Mouse (Mus musculus): ENCODE measurements around the gene Tnfrsf23. TPM values are rescaled to one million over a fixed set of nuclear protein-coding genes. Genes with fewer than 3 reads are reported as not detected.
"Not testable (repeated sequence)": the region's sequence is repeated elsewhere in the genome, so short reads cannot be mapped to it uniquely, and the experiment has no call there.

Gene Tnfrsf23
- total RNA-seq (2022) = 1 to 10 TPM; 1.3 to 2.7 (median 2.0) TPM

DNA sequence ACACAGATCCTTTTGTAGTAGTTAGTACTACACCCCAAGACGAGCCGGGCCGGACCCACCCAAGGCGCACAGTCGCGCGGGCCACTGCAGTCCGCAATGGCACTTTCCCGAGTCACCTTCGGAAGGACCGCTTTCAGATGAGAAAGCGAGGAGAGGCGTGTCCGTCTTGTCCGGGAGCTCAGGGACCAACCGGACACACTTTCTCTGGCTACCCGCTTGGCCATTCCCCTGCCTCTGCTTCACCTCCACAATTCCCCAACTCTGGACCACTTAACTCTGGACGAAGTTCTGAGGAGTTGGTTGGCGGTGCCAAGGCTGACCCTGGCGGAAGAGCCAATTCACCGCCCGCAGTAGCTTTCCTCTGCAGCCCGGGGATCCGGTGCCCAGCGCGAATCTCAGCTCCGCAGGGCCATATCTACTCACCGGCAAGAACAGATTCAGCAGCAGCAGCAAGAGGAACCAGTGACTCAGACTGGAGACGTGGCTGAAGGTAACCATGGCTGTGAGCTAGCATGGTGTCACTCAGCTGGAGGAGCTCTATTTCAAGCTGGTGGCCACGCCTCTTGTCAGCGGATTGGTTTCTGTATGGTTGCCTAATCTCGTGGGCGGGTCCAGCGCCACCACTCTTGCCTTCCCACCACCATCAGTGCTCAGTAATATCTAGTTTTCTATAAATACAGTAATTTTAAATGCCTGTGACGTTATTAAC, at the start of gene Tnfrsf23:
Tnfrsf23 (minus strand) TSS at position 514 of the 709 bp plus-strand sequence.
- peak; percentile 59 to 69 for DNase-seq (ENCODE audit: low spot score in 2 of 2)

GRCm38 (mm10) chr7:143733746-143734145, 48.1 kb upstream of the Tnfrsf23 start:
- no peak for DNase-seq (ENCODE audit: low spot score in 2 of 2)

DNA sequence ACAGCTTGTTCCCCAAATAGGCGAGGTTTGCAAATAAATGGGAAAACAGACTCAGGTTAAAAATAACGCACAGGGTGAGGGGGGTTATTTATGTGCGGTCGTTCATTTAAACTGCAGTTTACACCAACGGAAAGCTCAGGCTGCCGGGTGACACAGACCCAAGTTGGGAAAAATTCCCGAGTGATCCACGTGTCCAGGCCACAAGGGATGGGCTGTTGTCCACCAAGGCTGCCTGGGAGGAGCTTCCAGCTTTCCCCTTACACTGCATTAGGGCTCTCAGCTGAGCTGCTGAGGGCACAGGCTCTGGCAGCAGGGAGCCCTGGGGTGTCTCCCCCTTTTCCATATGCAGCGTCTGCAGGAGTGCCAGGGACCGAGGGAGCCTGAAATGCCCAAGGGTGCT, 44.2 kb upstream of the Tnfrsf23 start:
- DNase-seq (ENCODE audit: low spot score in 2 of 2) = no peak

GRCm38 (mm10) chr7:143726396-143726795, 40.7 kb upstream of the Tnfrsf23 start:
- DNase-seq (ENCODE audit: low spot score in 2 of 2) = no peak

GRCm38 (mm10) chr7:143723841-143724240, 38.2 kb upstream of the Tnfrsf23 start:
- no peak for DNase-seq (ENCODE audit: low spot score in 2 of 2)

GRCm38 (mm10) chr7:143722646-143723045, 37.0 kb upstream of the Tnfrsf23 start:
- peak; percentile 34 to 44 for DNase-seq (ENCODE audit: low spot score in 2 of 2)

DNA sequence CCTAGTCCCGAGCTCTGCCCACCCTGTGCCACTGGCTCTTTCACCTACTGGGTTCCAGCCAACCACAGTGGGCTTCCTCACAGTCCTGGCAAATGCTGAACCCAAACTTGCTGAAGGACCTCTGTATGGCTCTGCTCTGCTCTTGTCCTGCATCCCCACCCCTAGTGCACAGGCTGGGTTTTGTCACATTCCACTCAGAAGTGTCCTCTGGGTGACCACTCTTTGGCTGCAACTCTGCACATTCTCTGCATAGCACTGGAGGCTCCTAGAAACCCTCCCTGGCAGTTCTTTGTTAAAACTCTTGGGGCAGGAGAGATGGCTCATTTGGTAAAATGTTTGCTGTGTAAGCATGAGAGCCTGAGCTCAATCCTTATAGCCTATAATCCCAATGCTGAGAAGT, 32.1 kb upstream of the Tnfrsf23 start:
- no peak for DNase-seq (ENCODE audit: low spot score in 2 of 2)

GRCm38 (mm10) chr7:143713421-143713820, 27.7 kb upstream of the Tnfrsf23 start:
- no peak for DNase-seq (ENCODE audit: low spot score in 2 of 2)

DNA sequence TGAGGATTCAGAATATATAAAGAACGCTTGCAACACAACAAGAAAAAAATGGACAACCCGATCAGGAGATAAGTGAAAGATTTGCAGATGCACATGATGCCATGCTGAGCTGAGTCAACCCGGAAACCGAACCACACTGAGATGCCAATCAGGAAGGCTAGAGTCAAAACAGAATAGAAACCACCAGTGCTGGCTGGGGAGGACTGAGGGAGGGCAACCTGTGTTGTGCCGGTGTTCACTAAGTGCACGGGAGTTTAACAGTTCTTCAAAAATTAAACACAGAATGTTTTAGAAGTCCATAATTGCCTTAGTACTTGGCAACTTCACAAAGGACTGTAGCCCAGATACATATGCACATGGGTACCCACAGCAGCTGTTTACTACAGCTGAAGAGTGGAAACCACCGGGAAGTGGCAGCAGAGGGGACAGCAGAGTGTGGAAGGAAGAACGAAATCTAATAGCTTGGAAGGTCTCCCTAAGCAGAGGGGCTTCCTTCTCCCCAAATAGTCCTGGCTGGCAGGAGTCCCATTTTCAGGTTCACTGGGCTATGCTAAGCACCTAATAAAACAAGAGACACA, 27.2 kb upstream of the Tnfrsf23 start:
- no peak for DNase-seq (ENCODE audit: low spot score in 2 of 2)

DNA sequence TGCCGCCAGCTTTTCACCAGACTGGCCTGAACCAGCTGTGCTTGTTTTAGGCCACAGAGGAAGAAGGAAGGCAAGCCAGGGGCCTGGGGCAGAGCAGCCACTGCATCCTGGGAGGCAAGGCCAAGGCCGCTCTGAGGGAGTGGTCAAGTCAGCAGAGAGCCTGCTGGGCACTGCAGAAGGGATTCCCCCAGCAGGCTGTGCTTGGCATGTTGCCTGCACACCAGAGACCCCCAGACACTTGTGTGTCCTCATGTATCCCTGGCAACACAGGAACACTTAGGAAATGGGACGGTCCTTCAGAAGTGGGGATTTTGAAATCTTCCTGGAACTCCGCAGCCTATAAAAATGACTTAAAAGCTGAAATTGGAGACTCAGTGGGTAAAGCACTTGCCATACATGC, 26.4 kb upstream of the Tnfrsf23 start:
- no peak for DNase-seq (ENCODE audit: low spot score in 2 of 2)

DNA sequence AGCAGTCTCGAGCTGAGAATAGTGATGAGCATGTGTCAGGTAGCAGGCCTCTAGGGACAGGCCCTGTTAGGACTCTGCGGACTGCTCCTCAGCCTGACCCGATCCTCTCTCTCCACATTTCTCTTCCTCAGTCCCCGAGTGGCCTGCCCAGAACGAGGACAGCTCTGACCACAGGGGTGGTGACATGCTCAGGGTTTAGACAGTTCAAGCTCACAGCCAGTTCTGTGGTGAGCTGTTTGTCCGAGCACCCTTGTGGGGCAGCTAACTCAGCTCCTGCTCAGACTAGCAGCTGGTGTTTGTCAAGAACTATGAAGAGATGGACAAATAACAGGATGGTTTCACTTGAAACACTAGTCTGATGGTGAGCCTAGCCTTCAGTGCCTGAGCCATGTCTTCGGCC, 25.7 kb upstream of the Tnfrsf23 start:
- no peak for DNase-seq (ENCODE audit: low spot score in 2 of 2)

DNA sequence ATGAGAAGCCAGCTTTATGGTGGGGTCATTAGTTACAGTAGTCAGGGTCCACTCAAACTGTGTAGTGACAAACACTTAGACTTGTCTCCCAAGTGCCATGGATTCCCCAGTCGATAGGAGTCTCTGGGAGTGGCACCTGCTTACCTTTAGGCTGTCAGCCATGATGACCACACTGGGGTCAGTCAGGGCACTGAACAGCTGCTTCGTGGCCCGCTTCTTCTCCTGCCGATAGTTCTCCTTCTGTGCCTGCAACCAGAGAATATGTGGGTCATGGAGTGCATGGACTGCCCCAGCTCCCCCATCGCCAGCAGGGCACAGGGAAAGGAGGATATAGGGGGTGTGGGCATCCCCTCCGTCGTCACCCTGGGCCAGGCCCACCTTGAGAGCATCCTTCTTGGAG, 23.7 kb upstream of the Tnfrsf23 start:
- DNase-seq (ENCODE audit: low spot score in 2 of 2) = no peak

- peak; percentile 89 to 97 for DNase-seq (ENCODE audit: low spot score in 2 of 2)
Observed at GRCm38 (mm10) chr7:143706697-143707438, 21.2 kb upstream of the Tnfrsf23 start.

DNA sequence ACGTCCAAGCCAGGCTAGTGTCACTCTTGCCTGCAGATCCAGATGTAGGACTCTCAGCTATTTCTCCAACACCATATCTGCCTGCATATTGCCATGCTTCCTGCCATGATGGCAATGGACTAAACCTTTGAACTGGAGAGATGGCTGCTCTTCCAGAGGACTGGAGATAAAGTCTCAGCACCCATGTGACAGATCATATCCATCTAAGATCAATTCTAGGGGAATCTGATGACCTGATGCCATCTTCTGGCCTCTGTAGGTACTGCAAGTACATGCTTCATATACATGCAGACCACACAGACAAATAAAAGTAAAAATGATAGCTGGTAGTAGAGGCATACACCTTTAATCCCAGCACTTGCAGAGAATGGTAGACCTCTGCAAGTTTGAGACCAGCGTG, 10.5 kb upstream of the Tnfrsf23 start:
- DNase-seq (ENCODE audit: low spot score in 2 of 2) = no peak

DNA sequence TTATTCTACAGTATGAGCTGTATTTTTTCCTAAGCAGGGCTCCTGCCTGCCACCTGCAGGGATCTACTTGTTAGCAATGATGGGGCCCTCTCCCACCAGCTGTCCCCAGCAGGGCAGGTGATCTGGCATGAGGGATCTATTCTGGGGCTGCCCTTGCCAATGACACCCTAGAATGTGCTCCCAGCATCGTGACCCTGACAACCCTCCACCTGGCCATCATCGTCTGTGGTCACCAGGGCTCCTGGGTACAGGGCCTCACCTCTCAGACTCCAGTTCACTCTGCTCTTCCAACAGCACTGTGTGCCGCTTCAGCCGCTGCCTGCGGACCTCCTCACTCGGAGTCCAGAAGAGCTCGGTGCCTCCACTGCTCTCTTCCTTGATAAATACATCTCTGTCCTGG, 8.9 kb upstream of the Tnfrsf23 start:
- DNase-seq (ENCODE audit: low spot score in 2 of 2) = no peak

GRCm38 (mm10) chr7:143692746-143693510, 7.3 kb upstream of the Tnfrsf23 start:
- no peak for DNase-seq (ENCODE audit: low spot score in 2 of 2)

GRCm38 (mm10) chr7:143691909-143692308, 6.2 kb upstream of the Tnfrsf23 start:
- DNase-seq (ENCODE audit: low spot score in 2 of 2) = no peak

DNA sequence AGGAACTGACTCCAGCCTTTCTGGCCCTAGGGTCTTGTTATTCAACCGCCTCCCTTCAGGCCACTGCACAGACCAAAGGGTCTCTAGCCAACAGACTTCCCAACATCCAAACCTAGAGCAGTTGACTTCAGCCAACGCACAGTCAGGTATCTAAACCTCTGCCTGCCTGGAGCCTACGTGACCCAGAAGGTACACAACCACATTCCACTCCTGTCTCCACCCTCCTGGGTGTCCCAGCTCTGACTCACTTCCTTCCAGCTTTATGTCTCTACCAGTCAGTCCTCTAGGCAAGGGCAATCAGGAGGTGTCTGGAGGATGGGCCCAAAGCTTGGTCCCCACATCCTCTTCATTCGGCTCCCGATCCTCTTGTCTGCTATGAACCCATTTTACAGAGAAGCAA, 5.5 kb upstream of the Tnfrsf23 start:
- no peak for DNase-seq (ENCODE audit: low spot score in 2 of 2)

GRCm38 (mm10) chr7:143689946-143690345, 4.3 kb upstream of the Tnfrsf23 start:
- DNase-seq (ENCODE audit: low spot score in 2 of 2) = no peak

GRCm38 (mm10) chr7:143689481-143689880, 3.8 kb upstream of the Tnfrsf23 start:
- no peak for DNase-seq (ENCODE audit: low spot score in 2 of 2)

DNA sequence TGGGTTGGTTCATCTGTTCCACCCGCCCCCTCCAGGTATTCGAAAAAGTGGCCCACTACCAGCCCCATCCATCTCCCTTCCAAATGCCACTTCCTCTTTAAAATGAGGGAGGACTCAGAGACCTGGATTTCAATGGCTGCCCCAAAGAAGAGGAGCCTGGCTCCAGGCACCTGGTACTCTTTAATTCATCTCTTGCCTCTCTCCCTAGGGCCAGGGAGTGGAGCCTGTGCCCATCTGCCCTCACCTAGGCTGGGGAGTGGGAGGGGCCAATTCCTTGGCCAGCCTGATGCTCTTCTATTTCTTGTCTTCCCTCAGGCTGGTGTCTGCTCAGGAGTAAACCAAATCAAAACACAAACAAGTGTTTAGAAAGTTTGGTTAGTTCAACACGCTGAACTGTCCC, 1.0 kb upstream of the Tnfrsf23 start:
- not testable (repeated sequence) for DNase-seq (ENCODE audit: low spot score in 2 of 2)

- DNase-seq (ENCODE audit: low spot score in 2 of 2) = not testable (repeated sequence)
Observed at GRCm38 (mm10) chr7:143686191-143686590, 519 bp upstream of the Tnfrsf23 start.

All from layer of hippocampus, adult 8-10 months (tissue).